Mouse (Mus musculus): ENCODE results near the gene Abcb1a. TPM values are rescaled to one million over a fixed set of nuclear protein-coding genes. Genes with fewer than 3 reads are reported as not detected.

Abcb1a gene
- polyA plus RNA-seq, 1 experiment, result 20.5 TPM

GRCm38 (mm10) chr5:8683686-8684085 is 23.8 kb downstream of the Abcb1a start:
- Histone ChIP-seq H3K27ac (ENCODE audit: insufficient read depth, low read length) (no peak overlapping the region), H3K27me3 (ENCODE audit: control insufficient read depth, insufficient read depth, low read length) (no peaks in the 10 kb centered on the region), H3K4me1 (ENCODE audit: control insufficient read depth, insufficient read depth, low read length) (no peaks in the 10 kb centered on the region), H3K4me3 (replicated peaks; ENCODE audit: insufficient read depth, low read depth, low read length) (no peak overlapping the region)
- 91% methylated on average over 3 of the region's 3 CpGs for WGBS
- no peak for TF ChIP-seq POLR2A (IDR thresholded peaks at IDR 0.05; ENCODE audit: borderline replicate concordance, insufficient read depth, low read length)
- no peak for TF ChIP-seq CTCF (IDR thresholded peaks at IDR 0.05; ENCODE audit: borderline replicate concordance, insufficient read depth, low read depth, low read length)
- no peak for DNase-seq

- 31% methylated on average over 2 of the region's 2 CpGs for WGBS
- TF ChIP-seq CTCF (IDR thresholded peaks at IDR 0.05; ENCODE audit: borderline replicate concordance, insufficient read depth, low read depth, low read length) (no peak), POLR2A (IDR thresholded peaks at IDR 0.05; ENCODE audit: borderline replicate concordance, insufficient read depth, low read length) (no peak)
- H3K4me1 ChIP-seq (ENCODE audit: control insufficient read depth, insufficient read depth, low read length), result no peaks in the 10 kb centered on the region
- no peak overlapping the region for H3K4me3 ChIP-seq (replicated peaks; ENCODE audit: insufficient read depth, low read depth, low read length)
- H3K27me3 ChIP-seq (ENCODE audit: control insufficient read depth, insufficient read depth, low read length), result no peaks in the 10 kb centered on the region
- no peak for DNase-seq
- no peak overlapping the region for H3K27ac ChIP-seq (ENCODE audit: insufficient read depth, low read length)
Observed at GRCm38 (mm10) chr5:8686071-8686470, 26.2 kb downstream of the Abcb1a start.

GRCm38 (mm10) chr5:8687550-8687949 is 27.7 kb downstream of the Abcb1a start:
- Histone ChIP-seq H3K27me3 (ENCODE audit: control insufficient read depth, insufficient read depth, low read length) (no peaks in the 10 kb centered on the region), H3K4me1 (ENCODE audit: control insufficient read depth, insufficient read depth, low read length) (no peaks in the 10 kb centered on the region), H3K4me3 (replicated peaks; ENCODE audit: insufficient read depth, low read depth, low read length) (no peak overlapping the region), H3K27ac (ENCODE audit: insufficient read depth, low read length) (no peak overlapping the region)
- TF ChIP-seq POLR2A (IDR thresholded peaks at IDR 0.05; ENCODE audit: borderline replicate concordance, insufficient read depth, low read length) (no peak), CTCF (IDR thresholded peaks at IDR 0.05; ENCODE audit: borderline replicate concordance, insufficient read depth, low read depth, low read length) (no peak)
- WGBS, result 78% methylated on average over 5 of the region's 5 CpGs
- no peak for DNase-seq

GRCm38 (mm10) chr5:8716061-8716460 is 56.2 kb downstream of the Abcb1a start:
- TF ChIP-seq POLR2A (IDR thresholded peaks at IDR 0.05; ENCODE audit: borderline replicate concordance, insufficient read depth, low read length) (no peak), CTCF (IDR thresholded peaks at IDR 0.05; ENCODE audit: borderline replicate concordance, insufficient read depth, low read depth, low read length) (no peak)
- Histone ChIP-seq H3K27me3 (ENCODE audit: control insufficient read depth, insufficient read depth, low read length) (no peaks in the 10 kb centered on the region), H3K4me1 (ENCODE audit: control insufficient read depth, insufficient read depth, low read length) (no peaks in the 10 kb centered on the region), H3K27ac (ENCODE audit: insufficient read depth, low read length) (no peak overlapping the region), H3K4me3 (replicated peaks; ENCODE audit: insufficient read depth, low read depth, low read length) (no peak overlapping the region)
- DNase-seq, result no peak

GRCm38 (mm10) chr5:8719556-8719955 is 59.7 kb downstream of the Abcb1a start:
- H3K27ac ChIP-seq (ENCODE audit: insufficient read depth, low read length), result no peak overlapping the region
- WGBS, result 55% methylated on average over 1 of the region's 1 CpGs
- no peak for TF ChIP-seq CTCF (IDR thresholded peaks at IDR 0.05; ENCODE audit: borderline replicate concordance, insufficient read depth, low read depth, low read length)
- no peak for TF ChIP-seq POLR2A (IDR thresholded peaks at IDR 0.05; ENCODE audit: borderline replicate concordance, insufficient read depth, low read length)
- DNase-seq, result no peak
- H3K4me3 ChIP-seq (replicated peaks; ENCODE audit: insufficient read depth, low read depth, low read length), result no peak overlapping the region
- no peaks in the 10 kb centered on the region for H3K4me1 ChIP-seq (ENCODE audit: control insufficient read depth, insufficient read depth, low read length)
- H3K27me3 ChIP-seq (ENCODE audit: control insufficient read depth, insufficient read depth, low read length), result no peaks in the 10 kb centered on the region

GRCm38 (mm10) chr5:8722224-8722623 is 62.3 kb downstream of the Abcb1a start:
- Histone ChIP-seq H3K4me3 (replicated peaks; ENCODE audit: insufficient read depth, low read depth, low read length) (no peak overlapping the region), H3K4me1 (ENCODE audit: control insufficient read depth, insufficient read depth, low read length) (no peaks in the 10 kb centered on the region), H3K27ac (ENCODE audit: insufficient read depth, low read length) (no peak overlapping the region), H3K27me3 (ENCODE audit: control insufficient read depth, insufficient read depth, low read length) (no peaks in the 10 kb centered on the region)
- no peak for TF ChIP-seq POLR2A (IDR thresholded peaks at IDR 0.05; ENCODE audit: borderline replicate concordance, insufficient read depth, low read length)
- no peak for TF ChIP-seq CTCF (IDR thresholded peaks at IDR 0.05; ENCODE audit: borderline replicate concordance, insufficient read depth, low read depth, low read length)
- WGBS, result 48% methylated on average over 1 of the region's 1 CpGs
- DNase-seq, result no peak

GRCm38 (mm10) chr5:8722867-8723266 is 63.0 kb downstream of the Abcb1a start:
- Histone ChIP-seq H3K27me3 (ENCODE audit: control insufficient read depth, insufficient read depth, low read length) (no peaks in the 10 kb centered on the region), H3K4me1 (ENCODE audit: control insufficient read depth, insufficient read depth, low read length) (no peaks in the 10 kb centered on the region), H3K27ac (ENCODE audit: insufficient read depth, low read length) (no peak overlapping the region), H3K4me3 (replicated peaks; ENCODE audit: insufficient read depth, low read depth, low read length) (no peak overlapping the region)
- WGBS, result 89% methylated on average over 5 of the region's 5 CpGs
- TF ChIP-seq CTCF (IDR thresholded peaks at IDR 0.05; ENCODE audit: borderline replicate concordance, insufficient read depth, low read depth, low read length), result no peak
- no peak for TF ChIP-seq POLR2A (IDR thresholded peaks at IDR 0.05; ENCODE audit: borderline replicate concordance, insufficient read depth, low read length)
- no peak for DNase-seq

GRCm38 (mm10) chr5:8727760-8728159 is 67.9 kb downstream of the Abcb1a start:
- 51% methylated on average over 4 of the region's 4 CpGs for WGBS
- TF ChIP-seq POLR2A (IDR thresholded peaks at IDR 0.05; ENCODE audit: borderline replicate concordance, insufficient read depth, low read length) (no peak), CTCF (IDR thresholded peaks at IDR 0.05; ENCODE audit: borderline replicate concordance, insufficient read depth, low read depth, low read length) (no peak)
- H3K4me1 ChIP-seq (ENCODE audit: control insufficient read depth, insufficient read depth, low read length), result no peaks in the 10 kb centered on the region
- no peak overlapping the region for H3K4me3 ChIP-seq (replicated peaks; ENCODE audit: insufficient read depth, low read depth, low read length)
- no peak for DNase-seq
- no peaks in the 10 kb centered on the region for H3K27me3 ChIP-seq (ENCODE audit: control insufficient read depth, insufficient read depth, low read length)
- H3K27ac ChIP-seq (ENCODE audit: insufficient read depth, low read length), result no peak overlapping the region

Data from cerebellum, adult 2 months (tissue).